Mouse (Mus musculus) c-Kit-positive CD71-negative TER-119-negative erythroid progenitor cells, embryonic 14.5 days (primary cell): ENCODE measurements at regions not wholly inside any gene's neighbourhood (a gene's known extent, or its start where the extent isn't known, plus 50 kb on each side); places are given as distances from the start of the nearest gene placed in this dataset.

ENCODE experiments used
- DNase-seq: peaks from one replicate; pipeline ENCODE4 v3.0.0-alpha.2; 2013; ENCODE audit warnings: low read depth

- DNase-seq, result no peak
Measured at GRCm38 (mm10) chr9:72217296-72218028, 57.2 kb upstream of the Zfp280d start.

GRCm38 (mm10) chr9:72218736-72219135 is 55.9 kb upstream of the Zfp280d start:
- no peak for DNase-seq

DNA sequence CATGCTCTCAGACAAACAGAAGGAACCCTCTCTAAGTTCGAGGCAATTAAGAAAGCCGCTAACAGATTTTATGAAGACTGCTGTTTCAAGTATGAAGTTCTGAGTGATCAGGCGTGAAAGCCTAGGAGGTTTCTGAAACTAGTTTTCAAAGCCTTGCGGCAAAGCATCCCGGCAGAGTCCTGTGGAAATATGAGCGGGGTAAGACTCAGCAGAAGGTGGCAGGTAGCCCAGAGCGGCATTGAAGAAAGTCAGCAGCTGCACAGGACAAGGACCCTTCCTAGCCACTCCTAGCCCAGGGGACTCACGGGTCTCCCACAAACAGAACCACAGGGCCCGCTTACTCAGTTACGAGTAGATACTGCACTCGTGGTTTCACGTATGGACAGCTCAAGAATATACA is 54.8 kb upstream of the Zfp280d start:
- DNase-seq, result no peak

DNA sequence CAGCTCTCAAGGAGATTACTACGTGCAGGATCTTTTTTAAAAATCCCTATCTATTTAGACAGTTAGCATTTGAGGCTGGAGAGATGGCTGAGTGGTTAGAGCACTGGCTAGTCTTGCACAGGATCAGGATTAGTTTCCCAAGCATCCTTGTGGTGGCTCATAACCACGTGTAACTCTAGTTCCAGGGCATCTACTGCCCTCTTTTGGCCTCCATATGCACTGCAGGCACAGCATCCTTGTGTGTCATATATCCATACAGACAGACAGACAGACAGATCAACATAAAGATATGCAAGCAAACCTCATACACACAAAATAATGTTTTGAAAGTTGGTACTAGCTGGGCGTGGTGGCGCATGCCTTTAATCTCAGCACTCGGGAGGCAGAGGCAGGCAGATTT is 53.3 kb upstream of the Zfp280d start:
- DNase-seq, result no peak
